20 mouse cellular contexts compared by ENCODE assay signal in genomic region chr2:116348530-116348914, GRCm38 (mm10).
DNase-seq lines count a peak whose midpoint lies in the region; ATAC-seq and TF ChIP-seq lines count a peak whose summit lies in the region.
"Had no signal": no experiment of that assay in that cellular context is flagged by ENCODE, and none has a peak within 500 bp of the region (broad histone marks: within the 10 kb centered on the region; RNA-seq: fewer than 3 reads in every experiment).

No protein-coding gene starts in this region.

- no peaks in the 10 kb centered on the region for H3K27me3 ChIP-seq in hindbrain, postnatal 0 days (ENCODE audit: insufficient read depth, low read length)
- H3K27me3 ChIP-seq in hindbrain, embryonic 14.5 days (ENCODE audit: control insufficient read depth, insufficient read depth, low read length): no peaks in the 10 kb centered on the region
- no peaks in the 10 kb centered on the region for H3K27me3 ChIP-seq in midbrain, postnatal 0 days (ENCODE audit: insufficient read depth, low read length)
- H3K27me3 ChIP-seq in midbrain, embryonic 10.5 days (ENCODE audit: low read depth, poor library complexity, severe bottlenecking): no peaks in the 10 kb centered on the region
- H3K27me3 ChIP-seq in stomach, postnatal 0 days (ENCODE audit: control insufficient read depth, insufficient read depth, low read length): no peaks in the 10 kb centered on the region
- H3K27me3 ChIP-seq: heart, embryonic 13.5 days; limb, embryonic 12.5 days; Patski had no signal

- H3K4me2 ChIP-seq in hindbrain, postnatal 0 days (ENCODE audit: low read depth, low read length): no peak overlapping the region
- no peak overlapping the region for H3K4me2 ChIP-seq in hindbrain, embryonic 14.5 days (replicated peaks)
- no peak overlapping the region for H3K4me2 ChIP-seq in midbrain, postnatal 0 days (ENCODE audit: low read depth, low read length, poor library complexity, severe bottlenecking)
- no peak overlapping the region for H3K4me2 ChIP-seq in stomach, postnatal 0 days (replicated peaks; ENCODE audit: low read depth)
- H3K4me2 ChIP-seq: heart, embryonic 13.5 days; limb, embryonic 12.5 days had no signal

- no peak for TF ChIP-seq EP300 in stomach, postnatal 0 days (optimal IDR thresholded peaks at IDR 0.05)

- H3K9ac ChIP-seq in hindbrain, postnatal 0 days (replicated peaks; ENCODE audit: low read length): no peak overlapping the region
- H3K9ac ChIP-seq in hindbrain, embryonic 14.5 days: no peak overlapping the region
- H3K9ac ChIP-seq in midbrain, postnatal 0 days (replicated peaks; ENCODE audit: low read length, poor library complexity, severe bottlenecking): no peak overlapping the region
- H3K9ac ChIP-seq in stomach, postnatal 0 days (ENCODE audit: low read length): no peak overlapping the region
- H3K9ac ChIP-seq: heart, embryonic 13.5 days; limb, embryonic 12.5 days; liver, embryonic 14.5 days had no signal

- 57% methylated on average over 1 of the region's 1 CpGs for WGBS in hindbrain, postnatal 0 days
- WGBS in hindbrain, embryonic 14.5 days: 72% methylated on average over 1 of the region's 1 CpGs
- WGBS in midbrain, postnatal 0 days: 77% methylated on average over 1 of the region's 1 CpGs
- 84% methylated on average over 1 of the region's 1 CpGs for WGBS in midbrain, embryonic 10.5 days
- 52% methylated on average over 1 of the region's 1 CpGs for WGBS in stomach, postnatal 0 days

- no peak overlapping the region for H3K4me3 ChIP-seq in hindbrain, postnatal 0 days (ENCODE audit: low read length)
- H3K4me3 ChIP-seq in hindbrain, embryonic 14.5 days (replicated peaks; ENCODE audit: low read length): no peak overlapping the region
- no peak overlapping the region for H3K4me3 ChIP-seq in midbrain, postnatal 0 days (ENCODE audit: low read depth, low read length)
- H3K4me3 ChIP-seq in midbrain, embryonic 10.5 days: no peak overlapping the region
- no peak overlapping the region for H3K4me3 ChIP-seq in stomach, postnatal 0 days (ENCODE audit: low read depth, low read length)
- H3K4me3 ChIP-seq: erythroblast, embryonic 14.5 days; heart, embryonic 13.5 days; limb, embryonic 12.5 days had no signal

- no peak for TF ChIP-seq CTCF in hindbrain, postnatal 0 days (IDR thresholded peaks at IDR 0.05; ENCODE audit: low read depth)
- no peak for TF ChIP-seq CTCF in midbrain, postnatal 0 days (IDR thresholded peaks at IDR 0.05)
- TF ChIP-seq CTCF in stomach, postnatal 0 days (IDR thresholded peaks at IDR 0.05; ENCODE audit: low read depth): no peak

- H3K4me1 ChIP-seq in hindbrain, postnatal 0 days (ENCODE audit: insufficient read depth, low read length): no peaks in the 10 kb centered on the region
- no peaks in the 10 kb centered on the region for H3K4me1 ChIP-seq in hindbrain, embryonic 14.5 days (replicated peaks; ENCODE audit: control insufficient read depth, insufficient read depth, low read length)
- H3K4me1 ChIP-seq in midbrain, postnatal 0 days (ENCODE audit: insufficient read depth, low read length): no peaks in the 10 kb centered on the region
- H3K4me1 ChIP-seq in midbrain, embryonic 10.5 days: peaks cover 8% of the 10 kb centered on the region; the same call in 1 of the 2 replicates
- H3K4me1 ChIP-seq in stomach, postnatal 0 days (replicated peaks; ENCODE audit: control insufficient read depth, insufficient read depth): no peaks in the 10 kb centered on the region
- H3K4me1 ChIP-seq: heart, embryonic 13.5 days; limb, embryonic 12.5 days had no signal

- ATAC-seq in hindbrain, postnatal 0 days: no peak
- no peak for ATAC-seq in hindbrain, embryonic 14.5 days (ENCODE audit: low FRiP score)
- ATAC-seq in midbrain, postnatal 0 days (ENCODE audit: low FRiP score): no peak
- no peak for ATAC-seq in stomach, postnatal 0 days (ENCODE audit: low FRiP score, low TSS enrichment)
- ATAC-seq: activated CD4-positive, CD25-positive, alpha-beta regulatory T cell, adult 4 months; lung, postnatal 0 days; Patski had no signal

- H3K9me3 ChIP-seq in hindbrain, postnatal 0 days (ENCODE audit: low read length): no peaks in the 10 kb centered on the region
- no peaks in the 10 kb centered on the region for H3K9me3 ChIP-seq in hindbrain, embryonic 14.5 days (ENCODE audit: control insufficient read depth, low read length)
- H3K9me3 ChIP-seq in midbrain, postnatal 0 days (ENCODE audit: low read length): no peaks in the 10 kb centered on the region
- no peaks in the 10 kb centered on the region for H3K9me3 ChIP-seq in midbrain, embryonic 10.5 days (replicated peaks)
- H3K9me3 ChIP-seq in stomach, postnatal 0 days (ENCODE audit: control insufficient read depth, low read length): no peaks in the 10 kb centered on the region
- H3K9me3 ChIP-seq: heart, embryonic 13.5 days; limb, embryonic 12.5 days had no signal

- DNase-seq in cerebellum, postnatal 10 days: peak; percentile 65 to 71
- DNase-seq in cerebellum, adult 11 months: no peak
- DNase-seq in hindbrain, postnatal 0 days (ENCODE audit: low spot score): peak; percentile 63
- DNase-seq in hindbrain, embryonic 14.5 days (ENCODE audit: low spot score): no peak
- peak; percentile 64 for DNase-seq in midbrain, postnatal 0 days (ENCODE audit: low spot score)
- no peak for DNase-seq in midbrain, embryonic 10.5 days (ENCODE audit: low spot score)
- no peak for DNase-seq in urinary bladder, adult 18-20 months (ENCODE audit: low spot score in 2 of 2)
- no peak for DNase-seq in stomach, postnatal 0 days (ENCODE audit: low spot score)
- DNase-seq: cerebellum, postnatal 36 days; kidney, adult 2 months; kidney, postnatal 25 days; right cerebral cortex, postnatal 14 days; thymus, postnatal 25 days had no signal

- no peaks in the 10 kb centered on the region for H3K36me3 ChIP-seq in hindbrain, postnatal 0 days (ENCODE audit: insufficient read depth, low read length)
- H3K36me3 ChIP-seq in hindbrain, embryonic 14.5 days (replicated peaks; ENCODE audit: control insufficient read depth, insufficient read depth): no peaks in the 10 kb centered on the region
- no peaks in the 10 kb centered on the region for H3K36me3 ChIP-seq in midbrain, postnatal 0 days (ENCODE audit: insufficient read depth, low read length)
- no peaks in the 10 kb centered on the region for H3K36me3 ChIP-seq in midbrain, embryonic 10.5 days
- H3K36me3 ChIP-seq in stomach, postnatal 0 days (ENCODE audit: control insufficient read depth, insufficient read depth, low read length): no peaks in the 10 kb centered on the region
- H3K36me3 ChIP-seq: heart, embryonic 13.5 days; limb, embryonic 12.5 days had no signal

- no peak overlapping the region for H3K27ac ChIP-seq in hindbrain, postnatal 0 days
- H3K27ac ChIP-seq in hindbrain, embryonic 14.5 days: no peak overlapping the region
- H3K27ac ChIP-seq in midbrain, postnatal 0 days (ENCODE audit: low read depth, low read length): no peak overlapping the region
- H3K27ac ChIP-seq in midbrain, embryonic 10.5 days (replicated peaks): no peak overlapping the region
- no peak overlapping the region for H3K27ac ChIP-seq in stomach, postnatal 0 days (replicated peaks)
- H3K27ac ChIP-seq: heart, embryonic 13.5 days; limb, embryonic 12.5 days; liver, embryonic 14.5 days had no signal

Comparison
In these comparisons a context has a peak if more than half of its experiments do, and no peak if none do; other contexts are left out.
1. DNase-seq: peak in cerebellum, postnatal 10 days (2 of 2), hindbrain, postnatal 0 days (single experiment) and midbrain, postnatal 0 days (single experiment); none in cerebellum, adult 11 months (single experiment), hindbrain, embryonic 14.5 days (single experiment), midbrain, embryonic 10.5 days (single experiment), urinary bladder, adult 18-20 months (0 of 2) and stomach, postnatal 0 days (single experiment).